Mouse (Mus musculus) spleen, adult 18-20 months (tissue): Measurements from ENCODE around the gene Slc5a3.

ENCODE experiments used
- DNase-seq, 2 experiments: peaks; one replicate each; pipeline ENCODE4 v3.0.0; 2022; ENCODE audit warnings: mixed read lengths in 2 of 2

Slc5a3 gene

GRCm38 (mm10) chr16:92057852-92058643, at the start of gene Slc5a3, which contains the start of the genes Mrps6 and Gm49711:
Gene Slc5a3 (plus strand): TSS chr16:92058322.
Gene Mrps6 (plus strand): TSS chr16:92058270.
Gene Gm49711 (plus strand): TSS chr16:92058316.
- peak; percentile 78 to 84 for DNase-seq

GRCm38 (mm10) chr16:92009586-92009985, 48.5 kb upstream of the Slc5a3 start:
- DNase-seq = no peak

GRCm38 (mm10) chr16:92016792-92017191, 41.3 kb upstream of the Slc5a3 start:
- no peak for DNase-seq

GRCm38 (mm10) chr16:92019141-92020118, 38.7 kb upstream of the Slc5a3 start:
- DNase-seq = peak in 1 of 2 experiments; percentile 33

GRCm38 (mm10) chr16:92021656-92022400, 36.3 kb upstream of the Slc5a3 start:
- no peak for DNase-seq

GRCm38 (mm10) chr16:92022494-92023283, 35.4 kb upstream of the Slc5a3 start:
- DNase-seq = no peak

- no peak for DNase-seq
Measured at GRCm38 (mm10) chr16:92033286-92033685, 24.8 kb upstream of the Slc5a3 start.

- DNase-seq = no peak
Measured at GRCm38 (mm10) chr16:92034676-92035075, 23.4 kb upstream of the Slc5a3 start.

- DNase-seq = no peak
Measured at GRCm38 (mm10) chr16:92036701-92037100, 21.4 kb upstream of the Slc5a3 start.

GRCm38 (mm10) chr16:92037891-92038607, 20.1 kb upstream of the Slc5a3 start:
- DNase-seq = no peak

GRCm38 (mm10) chr16:92039421-92039820, 18.7 kb upstream of the Slc5a3 start:
- no peak for DNase-seq

- DNase-seq = no peak
Measured at GRCm38 (mm10) chr16:92039966-92040365, 18.2 kb upstream of the Slc5a3 start.

GRCm38 (mm10) chr16:92051777-92052310, 6.3 kb upstream of the Slc5a3 start:
- DNase-seq = no peak

- no peak for DNase-seq
Measured at GRCm38 (mm10) chr16:92052569-92052968, 5.6 kb upstream of the Slc5a3 start.

GRCm38 (mm10) chr16:92056711-92057110, 1.4 kb upstream of the Slc5a3 start:
- no peak for DNase-seq

- no peak for DNase-seq
Measured at GRCm38 (mm10) chr16:92057456-92057851, 668 bp upstream of the Slc5a3 start.

GRCm38 (mm10) chr16:92058644-92059620, 810 bp downstream of the Slc5a3 start:
- DNase-seq = no peak

GRCm38 (mm10) chr16:92060213-92060612, 2.1 kb downstream of the Slc5a3 start:
- no peak for DNase-seq

- no peak for DNase-seq
Measured at GRCm38 (mm10) chr16:92061586-92061985, 3.5 kb downstream of the Slc5a3 start.

GRCm38 (mm10) chr16:92062832-92063231, 4.7 kb downstream of the Slc5a3 start:
- no peak for DNase-seq
